Mouse (Mus musculus) right cerebral cortex, adult 18-20 months (tissue): Measurements from ENCODE around the gene Lrrc9.
A peak's percentile ranks its signal among the peaks of the same experiment; 100 is the strongest.

ENCODE experiments used
- DNase-seq: peaks from one replicate; pipeline ENCODE4 v3.0.0; 2022; ENCODE audit warnings: mixed read lengths

The Lrrc9 gene

GRCm38 (mm10) chr12:72441839-72442576 lies at the start of gene Lrrc9:
TSS of gene Lrrc9 (plus strand) at chr12:72441866.
- DNase-seq = peak; percentile 31

- peak; percentile 67 for DNase-seq
Measured at GRCm38 (mm10) chr12:72393046-72393805, 48.4 kb upstream of the Lrrc9 start.

- DNase-seq = no peak
Measured at GRCm38 (mm10) chr12:72405031-72405430, 36.6 kb upstream of the Lrrc9 start.

DNA sequence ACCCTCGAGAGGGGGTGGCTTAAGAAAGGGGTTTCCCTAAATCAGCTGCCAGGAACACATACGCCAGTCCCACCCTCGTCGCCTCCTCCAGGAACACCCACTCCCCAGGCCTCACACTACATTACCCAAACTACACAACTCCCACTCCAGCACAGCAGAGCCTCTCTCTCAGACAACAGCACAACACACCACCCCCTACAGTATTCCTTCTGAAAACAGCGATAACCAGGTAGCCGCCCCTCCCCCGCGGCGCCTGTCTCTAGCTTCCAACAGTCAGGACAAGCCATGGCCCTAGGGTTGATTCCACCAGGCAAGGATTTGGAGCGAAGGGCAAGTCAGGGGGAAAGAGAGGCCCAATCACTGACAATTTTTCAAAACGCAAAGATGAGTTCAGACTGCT lies 34.5 kb upstream of the Lrrc9 start:
- peak; percentile 41 for DNase-seq

DNA sequence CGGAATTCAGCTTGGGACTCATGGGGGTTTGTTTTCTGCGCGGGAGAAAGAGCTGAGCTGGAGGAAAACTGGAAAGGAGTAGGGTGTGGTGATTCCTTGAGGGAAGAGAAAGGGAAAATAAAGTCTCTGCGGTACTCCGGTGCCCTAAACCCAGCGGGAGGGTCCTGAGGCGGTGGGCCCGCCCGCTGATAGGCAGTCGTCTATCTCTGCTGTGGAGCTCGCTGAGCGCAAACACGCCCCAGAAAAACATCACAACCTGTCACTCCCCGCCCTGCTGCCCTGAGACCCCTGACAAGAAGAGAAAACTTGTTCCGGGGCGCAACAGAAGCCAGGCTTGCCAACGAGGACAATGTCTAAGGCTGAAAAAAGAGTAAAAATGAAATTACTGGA lies 34.0 kb upstream of the Lrrc9 start:
- DNase-seq = no peak

- DNase-seq = peak; percentile 87
Measured at GRCm38 (mm10) chr12:72408111-72408891, 33.4 kb upstream of the Lrrc9 start.

DNA sequence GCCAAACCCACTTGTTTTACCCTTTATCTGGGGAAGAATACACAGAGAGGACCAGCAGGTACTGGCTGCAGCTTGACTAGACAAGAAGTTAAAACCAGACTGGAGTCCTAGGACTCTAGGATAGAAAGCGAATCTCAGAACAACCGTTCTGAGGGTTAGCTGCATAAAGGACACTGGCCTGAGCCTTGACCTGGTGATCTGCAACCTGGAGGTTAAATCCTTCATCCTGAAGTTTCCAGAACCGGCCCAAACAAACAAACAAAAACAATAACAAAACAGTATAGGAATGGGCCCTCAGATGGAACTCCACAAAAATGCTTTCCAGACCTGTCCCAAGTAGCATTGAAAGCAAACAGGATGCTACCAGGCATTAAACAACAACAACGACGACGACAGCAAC lies 32.7 kb upstream of the Lrrc9 start, which contains the start of gene Rtn1:
Gene Rtn1, minus strand, starts transcription at position 101 of the 400 bp plus-strand sequence.
- no peak for DNase-seq

- DNase-seq = peak; percentile 51
Measured at GRCm38 (mm10) chr12:72417762-72418161, 23.9 kb upstream of the Lrrc9 start.

DNA sequence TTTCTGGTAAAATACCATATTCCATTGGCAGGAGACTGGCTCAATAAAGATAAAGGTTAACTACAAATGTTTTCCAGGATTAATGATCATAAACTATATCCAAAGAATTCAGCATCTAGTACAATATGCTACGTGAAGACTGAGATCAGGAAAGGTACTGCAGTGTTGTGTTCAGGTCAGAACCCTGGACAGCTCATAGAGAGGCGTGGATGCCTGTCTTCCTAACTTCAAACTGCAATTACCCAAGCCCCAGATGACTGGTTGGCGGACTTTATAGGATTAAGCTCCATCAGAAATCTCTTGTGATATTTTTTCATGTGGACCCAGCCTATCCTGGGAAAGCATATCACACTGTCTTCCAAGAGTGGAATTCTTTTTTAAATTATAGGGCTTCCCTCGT lies 19.0 kb upstream of the Lrrc9 start:
- no peak for DNase-seq

DNA sequence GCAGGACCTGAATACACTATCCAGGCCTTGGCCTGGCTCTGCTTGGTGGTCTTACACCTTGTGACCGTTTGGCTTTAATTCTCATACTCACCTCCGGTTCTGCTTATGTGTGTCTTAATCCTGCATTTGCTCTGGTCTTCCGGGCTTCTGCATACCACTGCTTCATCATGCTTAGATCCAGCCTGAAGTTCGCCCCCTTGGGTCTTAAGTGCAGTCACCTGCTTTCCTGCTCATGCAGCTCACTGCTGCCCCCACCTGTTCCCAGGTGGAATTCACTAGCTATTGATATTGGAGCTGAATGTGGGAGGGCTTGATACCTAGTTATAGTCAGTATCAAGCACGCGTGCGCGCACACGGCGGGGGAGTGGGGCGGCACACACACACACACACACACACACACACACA lies 13.9 kb upstream of the Lrrc9 start:
- peak; percentile 79 for DNase-seq

- no peak for DNase-seq
Measured at GRCm38 (mm10) chr12:72432209-72432608, 9.5 kb upstream of the Lrrc9 start.

DNA sequence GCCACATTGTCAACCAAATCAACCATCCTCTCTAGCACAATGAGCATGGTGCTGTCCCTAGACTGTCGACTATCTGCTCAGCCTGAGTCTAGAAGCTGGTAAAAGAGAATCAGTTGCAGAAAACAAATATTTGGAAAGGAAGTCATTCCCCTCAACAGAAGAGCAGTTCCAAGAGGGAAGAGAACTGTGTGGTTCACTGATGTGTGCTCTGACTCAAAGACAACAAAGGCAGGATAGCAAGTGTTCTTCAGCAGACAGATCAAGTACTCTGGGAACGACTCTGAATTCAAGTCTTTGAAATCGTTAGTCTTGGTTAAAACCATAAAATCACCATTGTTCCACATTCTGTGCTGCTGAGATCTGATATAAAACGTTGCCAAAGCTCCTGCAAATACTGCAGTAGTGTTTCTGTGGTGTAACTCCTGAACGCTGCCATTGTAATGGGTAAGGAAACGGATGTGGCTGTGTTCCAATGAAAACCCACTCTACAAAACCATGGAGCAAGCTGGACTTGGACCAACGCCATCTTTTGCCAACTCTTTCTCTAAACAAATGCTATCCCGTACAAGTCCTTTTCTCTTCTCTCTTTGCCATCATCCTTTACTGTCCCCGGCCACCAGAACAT lies 8.3 kb upstream of the Lrrc9 start:
- no peak for DNase-seq

DNA sequence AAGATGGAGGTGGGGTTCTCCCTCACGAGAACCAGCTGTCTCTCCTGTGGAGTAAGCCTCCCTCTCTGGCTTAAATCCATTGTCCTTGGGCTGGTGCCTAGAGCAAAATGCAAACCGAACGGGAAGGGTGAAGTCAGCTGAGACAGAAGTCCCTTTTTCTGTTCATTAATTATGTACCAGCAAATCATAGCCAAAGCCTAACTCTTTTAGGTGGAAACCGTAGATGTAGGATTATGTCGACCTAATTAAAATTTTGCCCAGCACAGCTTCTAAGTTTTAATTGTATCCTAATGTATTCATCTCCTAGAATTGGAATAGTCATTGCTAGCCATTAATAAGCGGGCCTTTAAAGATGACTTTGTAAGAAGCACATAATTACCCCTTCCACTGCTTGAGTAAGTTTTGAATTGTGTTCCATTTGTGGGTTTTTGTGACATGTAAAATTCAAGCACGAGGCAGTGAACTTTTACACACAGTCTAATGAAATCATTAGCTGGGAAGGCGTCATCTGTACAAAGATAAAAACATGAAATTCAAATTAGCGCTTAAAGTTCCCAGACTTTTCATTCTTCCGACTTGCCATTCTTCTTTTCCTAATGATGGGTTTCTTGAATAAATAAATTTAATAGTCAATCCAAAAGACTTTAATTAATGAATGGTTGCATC lies 3.9 kb upstream of the Lrrc9 start:
- DNase-seq = no peak

DNA sequence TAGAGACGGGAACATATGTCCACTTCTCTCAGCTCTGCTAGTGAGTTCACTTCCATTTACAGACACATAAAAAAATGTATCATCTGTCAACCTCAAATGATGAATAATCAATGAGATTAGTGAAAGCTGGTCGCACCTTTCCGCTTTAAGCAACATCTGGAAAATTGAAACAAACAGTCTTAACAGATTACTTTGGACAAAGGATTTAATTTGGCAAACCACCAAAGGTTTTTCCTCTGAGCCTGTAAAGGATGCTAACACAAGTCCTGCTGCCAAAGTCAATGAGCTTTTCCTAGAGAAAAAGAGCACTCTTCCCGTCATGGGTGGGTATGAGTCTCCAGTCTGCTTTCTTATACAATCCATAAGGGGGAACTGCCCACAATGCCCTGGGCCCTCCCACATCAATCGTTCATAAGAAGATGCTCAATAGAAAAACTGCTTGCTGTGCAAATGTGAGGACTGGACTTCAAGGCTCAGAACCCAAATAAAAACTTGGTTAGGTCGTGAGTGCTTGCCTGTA lies 2.6 kb upstream of the Lrrc9 start:
- no peak for DNase-seq

- no peak for DNase-seq
Measured at GRCm38 (mm10) chr12:72453941-72454340, 12.3 kb downstream of the Lrrc9 start.

GRCm38 (mm10) chr12:72461191-72461893 lies 19.7 kb downstream of the Lrrc9 start:
- DNase-seq = no peak

- peak; percentile 60 for DNase-seq
Measured at GRCm38 (mm10) chr12:72461894-72462530, 20.3 kb downstream of the Lrrc9 start.

DNA sequence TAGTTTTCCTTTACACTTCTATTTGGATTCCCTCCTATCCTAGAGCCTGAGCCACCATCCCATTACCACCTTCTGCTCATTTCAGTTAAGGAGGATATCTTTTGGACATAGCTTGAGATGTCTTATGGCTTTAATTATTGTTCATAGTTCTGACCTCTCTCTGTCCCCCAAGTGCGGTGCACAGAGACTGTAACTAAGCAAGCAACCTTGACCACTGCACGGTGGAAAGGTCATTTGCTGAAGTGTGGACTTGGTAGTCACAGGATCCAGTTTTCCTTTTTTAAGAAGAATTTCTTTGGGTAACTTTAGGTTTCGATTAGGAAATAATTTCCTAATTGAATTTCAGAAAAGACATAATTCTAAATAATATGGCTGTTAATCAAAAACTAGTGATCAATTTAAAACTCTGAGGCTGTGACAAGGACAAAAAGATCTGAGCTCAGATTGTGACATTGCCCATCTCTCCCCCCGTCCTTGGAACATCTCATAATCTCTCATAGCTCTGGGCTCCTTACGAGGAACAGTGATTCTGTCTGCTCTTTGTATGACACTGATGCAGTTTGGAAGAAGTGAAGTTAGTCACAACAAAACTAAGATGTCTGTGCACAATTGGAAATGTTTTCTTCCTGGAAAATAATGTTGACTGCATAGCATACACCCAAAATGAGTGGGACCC lies 24.3 kb downstream of the Lrrc9 start:
- DNase-seq = no peak

DNA sequence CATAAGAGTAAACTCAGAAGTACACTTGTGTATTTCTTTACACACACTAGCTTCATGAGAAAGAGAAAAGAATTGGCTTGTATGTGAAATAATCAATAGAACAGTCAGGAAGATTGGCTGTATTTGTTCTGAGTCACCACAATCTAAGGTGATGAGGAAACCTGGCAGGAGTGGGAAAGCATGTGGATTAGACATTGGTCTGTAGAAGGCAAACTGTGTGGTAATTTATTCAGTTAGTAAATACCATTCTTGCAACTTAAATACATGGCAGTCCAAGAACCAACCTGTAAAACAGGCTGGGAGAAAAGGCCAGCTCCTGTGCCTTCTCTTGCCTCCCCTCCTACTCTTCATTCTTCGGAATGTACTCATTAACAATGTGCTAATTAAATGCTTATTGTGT lies 25.6 kb downstream of the Lrrc9 start:
- no peak for DNase-seq

DNA sequence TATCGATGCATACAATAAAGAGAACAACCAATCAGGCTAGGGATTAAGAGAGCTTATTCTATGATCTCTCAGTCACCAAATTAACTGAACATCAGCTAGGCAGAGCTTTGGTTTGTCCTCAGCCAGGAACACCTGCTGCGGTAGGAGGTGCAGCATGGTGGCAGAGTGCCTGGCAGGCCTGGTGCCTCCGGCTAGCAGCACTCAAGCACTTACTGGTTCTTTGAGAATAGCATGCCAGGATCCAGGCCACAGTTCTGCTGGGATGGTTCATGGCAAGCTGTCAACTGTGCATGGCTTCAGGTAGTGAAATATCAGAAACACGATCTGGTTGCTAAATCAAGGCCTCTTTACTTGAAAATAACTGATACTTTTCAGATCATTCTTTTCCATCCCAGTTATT lies 26.1 kb downstream of the Lrrc9 start:
- DNase-seq = no peak
